Mouse (Mus musculus) forebrain, embryonic 12.5 days (tissue): ENCODE results near the gene Majin. TPM values are rescaled to one million over a fixed set of nuclear protein-coding genes. Genes with fewer than 3 reads are reported as not detected.
A peak's percentile ranks its signal among the peaks of the same experiment; 100 is the strongest.

Experiments used
- ATAC-seq: fragments of 200-750 bp; cut with Nextera tagmentation; 2 replicates; pipeline ENCODE4 v1.8.0; 2017; ENCODE audit warnings: moderate TSS enrichment; ENCODE audit not compliant: low FRiP score
- H3K27ac ChIP-seq: fragments of 300-500 bp; sonication (generic); 2 replicates; pipeline ENCODE4 v1.5.1; 2016; ENCODE audit warnings: mild to moderate bottlenecking
- H3K27me3 ChIP-seq: fragments of 300-500 bp; sonication (generic); 2 replicates; pipeline ENCODE4 v1.6.1; 2016; ENCODE audit warnings: mild to moderate bottlenecking
- H3K36me3 ChIP-seq: fragments of 300-500 bp; sonication (generic); replicated peaks from 2 replicates; pipeline ENCODE4 v1.6.1; 2016; ENCODE audit warnings: mild to moderate bottlenecking
- H3K4me1 ChIP-seq: fragments of 300-500 bp; sonication (generic); 2 replicates; pipeline ENCODE4 v1.6.1; 2016
- H3K4me2 ChIP-seq: fragments of 300-500 bp; sonication (generic); 2 replicates; pipeline ENCODE4 v1.6.1; 2016; ENCODE audit warnings: mild to moderate bottlenecking, moderate library complexity
- H3K4me3 ChIP-seq: fragments of 300-500 bp; sonication (generic); replicated peaks from 2 replicates; pipeline ENCODE4 v1.5.1; 2016; ENCODE audit warnings: mild to moderate bottlenecking
- H3K9ac ChIP-seq: fragments of 300-500 bp; sonication (generic); 2 replicates; pipeline ENCODE4 v1.6.1; 2016; ENCODE audit warnings: mild to moderate bottlenecking
- H3K9me3 ChIP-seq: fragments of 300-500 bp; sonication (generic); 2 replicates; pipeline ENCODE4 v1.6.1; 2016
- WGBS: fragments of 180-500 bp; shearing (Covaris S2); methylation state at CpG from one replicate; pipeline ENCODE4 v1.1.7; 2016; 5-methylcytosine and 5-hydroxymethylcytosine counted together
- polyA plus RNA-seq: library from polyadenylated mRNA; unstranded; fragments of >200 nt; fragmentation: Nextera tagmentation; extraction: Ambion mirVana; gene quantifications from 2 replicates; pipeline ENCODE4 v1.2.1, GENCODE M21; 2016

The Majin gene
- polyA plus RNA-seq, 1 experiment from 2014 or later, result not detected

GRCm38 (mm10) chr19:6243226-6243625, 59.0 kb downstream of the Majin start:
- Histone ChIP-seq H3K36me3 (peaks cover 30% of the 10 kb centered on the region), H3K4me3 (no peak overlapping the region), H3K4me2 (no peak overlapping the region), H3K9ac (0 out of 2 replicates have a peak overlapping the region, but pooled peaks have one; percentile 4), H3K27me3 (no peaks in the 10 kb centered on the region), H3K9me3 (no peaks in the 10 kb centered on the region), H3K27ac (no peak overlapping the region), H3K4me1 (peaks cover 15% of the 10 kb centered on the region)
- WGBS, result 88% methylated on average over 5 of the region's 5 CpGs
- no peak for ATAC-seq

GRCm38 (mm10) chr19:6245806-6246205, 61.6 kb downstream of the Majin start:
- Histone ChIP-seq H3K36me3 (peaks cover 49% of the 10 kb centered on the region), H3K9me3 (no peaks in the 10 kb centered on the region), H3K4me3 (no peak overlapping the region), H3K4me2 (no peak overlapping the region), H3K9ac (no peak overlapping the region), H3K4me1 (peaks cover 13% of the 10 kb centered on the region), H3K27me3 (no peaks in the 10 kb centered on the region), H3K27ac (no peak overlapping the region)
- 86% methylated on average over 1 of the region's 1 CpGs for WGBS
- ATAC-seq, result no peak

GRCm38 (mm10) chr19:6247526-6248300, 63.5 kb downstream of the Majin start:
- H3K4me1 ChIP-seq, result peaks cover 5% of the 10 kb centered on the region
- no peaks in the 10 kb centered on the region for H3K27me3 ChIP-seq
- peaks cover 66% of the 10 kb centered on the region for H3K36me3 ChIP-seq
- 95% methylated on average over 29 of the region's 29 CpGs for WGBS
- ATAC-seq, result no peak
- H3K27ac ChIP-seq, result no peak overlapping the region
- no peaks in the 10 kb centered on the region for H3K9me3 ChIP-seq
- no peak overlapping the region for H3K4me2 ChIP-seq
- no peak overlapping the region for H3K4me3 ChIP-seq
- no peak overlapping the region for H3K9ac ChIP-seq

- no peaks in the 10 kb centered on the region for H3K4me1 ChIP-seq
- no peaks in the 10 kb centered on the region for H3K9me3 ChIP-seq
- ATAC-seq, result no peak
- no peak overlapping the region for H3K9ac ChIP-seq
- no peak overlapping the region for H3K27ac ChIP-seq
- H3K4me3 ChIP-seq, result no peak overlapping the region
- peaks cover 90% of the 10 kb centered on the region for H3K36me3 ChIP-seq
- 90% methylated on average over 4 of the region's 4 CpGs for WGBS
- H3K27me3 ChIP-seq, result no peaks in the 10 kb centered on the region
- no peak overlapping the region for H3K4me2 ChIP-seq
These were observed 68.8 kb downstream of the Majin start for GRCm38 (mm10) chr19:6253021-6253420.

- H3K4me3 ChIP-seq, result no peak overlapping the region
- H3K4me2 ChIP-seq, result no peak overlapping the region
- no peak for ATAC-seq
- no peaks in the 10 kb centered on the region for H3K4me1 ChIP-seq
- no peaks in the 10 kb centered on the region for H3K27me3 ChIP-seq
- H3K27ac ChIP-seq, result no peak overlapping the region
- H3K9ac ChIP-seq, result no peak overlapping the region
- 75% methylated on average over 2 of the region's 2 CpGs for WGBS
- H3K36me3 ChIP-seq, result peaks cover 66% of the 10 kb centered on the region
- 0 out of 2 replicates have a peak, but pooled peaks cover 2% of the 10 kb centered on the region for H3K9me3 ChIP-seq
These were observed 76.2 kb downstream of the Majin start for GRCm38 (mm10) chr19:6260428-6260827.

- 84% methylated on average over 4 of the region's 4 CpGs for WGBS
- Histone ChIP-seq H3K27me3 (no peaks in the 10 kb centered on the region), H3K4me2 (no peak overlapping the region), H3K9ac (no peak overlapping the region), H3K27ac (no peak overlapping the region), H3K4me1 (no peaks in the 10 kb centered on the region), H3K36me3 (peaks cover 61% of the 10 kb centered on the region), H3K4me3 (no peak overlapping the region), H3K9me3 (0 out of 2 replicates have a peak, but pooled peaks cover 2% of the 10 kb centered on the region)
- ATAC-seq, result no peak
These were observed 76.8 kb downstream of the Majin start for GRCm38 (mm10) chr19:6260946-6261345.

- Histone ChIP-seq H3K27me3 (no peaks in the 10 kb centered on the region), H3K9me3 (0 out of 2 replicates have a peak, but pooled peaks cover 2% of the 10 kb centered on the region), H3K27ac (no peak overlapping the region), H3K4me2 (no peak overlapping the region), H3K36me3 (peaks cover 57% of the 10 kb centered on the region), H3K4me3 (no peak overlapping the region), H3K9ac (no peak overlapping the region), H3K4me1 (no peaks in the 10 kb centered on the region)
- no peak for ATAC-seq
- WGBS, result 91% methylated on average over 14 of the region's 14 CpGs
These were observed 77.2 kb downstream of the Majin start for GRCm38 (mm10) chr19:6261379-6261778.

- WGBS, result 58% methylated on average over 7 of the region's 7 CpGs
- ATAC-seq, result no peak
- H3K4me1 ChIP-seq, result no peaks in the 10 kb centered on the region
- no peak overlapping the region for H3K9ac ChIP-seq
- 0 out of 2 replicates have a peak, but pooled peaks cover 4% of the 10 kb centered on the region for H3K27me3 ChIP-seq
- 0 out of 2 replicates have a peak, but pooled peaks cover 2% of the 10 kb centered on the region for H3K9me3 ChIP-seq
- H3K4me2 ChIP-seq, result no peak overlapping the region
- no peak overlapping the region for H3K27ac ChIP-seq
- peaks cover 48% of the 10 kb centered on the region for H3K36me3 ChIP-seq
- no peak overlapping the region for H3K4me3 ChIP-seq
These were observed 78.0 kb downstream of the Majin start for GRCm38 (mm10) chr19:6262222-6262621.

- no peak for ATAC-seq
- 89% methylated on average over 8 of the region's 8 CpGs for WGBS
These were observed 78.7 kb downstream of the Majin start for GRCm38 (mm10) chr19:6262839-6263433.

GRCm38 (mm10) chr19:6264200-6264599, 80.0 kb downstream of the Majin start:
- 0 out of 2 replicates have a peak, but pooled peaks cover 9% of the 10 kb centered on the region for H3K27me3 ChIP-seq
- no peak for ATAC-seq
- H3K4me2 ChIP-seq, result no peak overlapping the region
- no peak overlapping the region for H3K9ac ChIP-seq
- 0 out of 2 replicates have a peak, but pooled peaks cover 2% of the 10 kb centered on the region for H3K9me3 ChIP-seq
- 84% methylated on average over 9 of the region's 9 CpGs for WGBS
- H3K4me3 ChIP-seq, result no peak overlapping the region
- no peak overlapping the region for H3K27ac ChIP-seq
- no peaks in the 10 kb centered on the region for H3K4me1 ChIP-seq
- H3K36me3 ChIP-seq, result peaks cover 28% of the 10 kb centered on the region

More at GRCm38 (mm10) chr19:6262839-6263433, 78.7 kb downstream of the Majin start:
- Histone ChIP-seq H3K4me3 (no peak overlapping the region), H3K27ac (no peak overlapping the region), H3K9ac (no peak overlapping the region), H3K4me1 (no peaks in the 10 kb centered on the region), H3K27me3 (0 out of 2 replicates have a peak, but pooled peaks cover 9% of the 10 kb centered on the region), H3K9me3 (0 out of 2 replicates have a peak, but pooled peaks cover 2% of the 10 kb centered on the region), H3K4me2 (no peak overlapping the region), H3K36me3 (peaks cover 41% of the 10 kb centered on the region)

- no peaks in the 10 kb centered on the region for H3K4me1 ChIP-seq
- peaks cover 23% of the 10 kb centered on the region for H3K36me3 ChIP-seq
- no peak overlapping the region for H3K27ac ChIP-seq
- no peak overlapping the region for H3K9ac ChIP-seq
- H3K9me3 ChIP-seq, result 0 out of 2 replicates have a peak, but pooled peaks cover 2% of the 10 kb centered on the region
- ATAC-seq, result no peak
- WGBS, result 90% methylated on average over 8 of the region's 8 CpGs
- H3K4me3 ChIP-seq, result no peak overlapping the region
- no peak overlapping the region for H3K4me2 ChIP-seq
- 0 out of 2 replicates have a peak, but pooled peaks cover 10% of the 10 kb centered on the region for H3K27me3 ChIP-seq
These were observed 80.8 kb downstream of the Majin start for GRCm38 (mm10) chr19:6264945-6265344.

GRCm38 (mm10) chr19:6265727-6266182, 81.6 kb downstream of the Majin start:
- Histone ChIP-seq H3K9me3 (0 out of 2 replicates have a peak, but pooled peaks cover 2% of the 10 kb centered on the region), H3K36me3 (peaks cover 15% of the 10 kb centered on the region), H3K4me1 (no peaks in the 10 kb centered on the region; the same call in 1 of the 2 replicates), H3K9ac (no peak overlapping the region), H3K27me3 (peaks cover 14% of the 10 kb centered on the region; the same call in 1 of the 2 replicates), H3K27ac (no peak overlapping the region), H3K4me2 (no peak overlapping the region), H3K4me3 (no peak overlapping the region)
- 69% methylated on average over 6 of the region's 6 CpGs for WGBS
- ATAC-seq, result no peak
